Mouse (Mus musculus) heart, adult 18-20 months (tissue): Measurements from ENCODE around the gene Uso1. TPM values are rescaled to one million over a fixed set of nuclear protein-coding genes. Genes with fewer than 3 reads are reported as not detected.
"Not testable (repeated sequence)": the region's sequence is repeated elsewhere in the genome, so short reads cannot be mapped to it uniquely, and the experiment has no call there.

ENCODE experiments used
- DNase-seq, 2 experiments: peaks; one replicate each; pipeline ENCODE4 v3.0.0; 2021 to 2022; ENCODE audit warnings: mixed read lengths in 1 of 2
- total RNA-seq, 2 experiments: library from RNA; stranded (reverse); gene quantifications; 2 replicates each; pipeline ENCODE4 v1.2.3; 2021

Uso1 gene
- total RNA-seq, 2 experiments from 2014 or later: 43.5 to 43.7 TPM

GRCm38 (mm10) chr5:92127141-92127625 lies 10.6 kb upstream of the Uso1 start:
- DNase-seq: peak in 1 of 2 experiments; percentile 44

- DNase-seq: no peak
Observed at GRCm38 (mm10) chr5:92127751-92128150, 10.0 kb upstream of the Uso1 start.

- DNase-seq: peak in 1 of 2 experiments; percentile 22
Observed at GRCm38 (mm10) chr5:92128570-92128969, 9.2 kb upstream of the Uso1 start.

GRCm38 (mm10) chr5:92129321-92129768 lies 8.4 kb upstream of the Uso1 start:
- DNase-seq: no peak

GRCm38 (mm10) chr5:92130040-92130682 lies 7.6 kb upstream of the Uso1 start:
- DNase-seq: no peak

GRCm38 (mm10) chr5:92132127-92132526 lies 5.6 kb upstream of the Uso1 start:
- no peak for DNase-seq

- DNase-seq: not testable (repeated sequence)
Observed at GRCm38 (mm10) chr5:92133006-92133405, 4.7 kb upstream of the Uso1 start.

- no peak for DNase-seq
Observed at GRCm38 (mm10) chr5:92134934-92135333, 2.8 kb upstream of the Uso1 start.

- DNase-seq: no peak
Observed at GRCm38 (mm10) chr5:92136536-92137238, 1.1 kb upstream of the Uso1 start.

- DNase-seq: peak; percentile 54
Observed at GRCm38 (mm10) chr5:92138093-92138621, 419 bp downstream of the Uso1 start.

GRCm38 (mm10) chr5:92139191-92139590 lies 1.5 kb downstream of the Uso1 start:
- no peak for DNase-seq

GRCm38 (mm10) chr5:92141696-92142095 lies 4.0 kb downstream of the Uso1 start:
- DNase-seq: no peak

GRCm38 (mm10) chr5:92142481-92142880 lies 4.7 kb downstream of the Uso1 start:
- DNase-seq: no peak

GRCm38 (mm10) chr5:92143665-92144064 lies 5.9 kb downstream of the Uso1 start:
- no peak for DNase-seq

GRCm38 (mm10) chr5:92144954-92145708 lies 7.4 kb downstream of the Uso1 start:
- DNase-seq: no peak

- DNase-seq: no peak
Observed at GRCm38 (mm10) chr5:92148248-92148647, 10.5 kb downstream of the Uso1 start.

GRCm38 (mm10) chr5:92149330-92149982 lies 11.7 kb downstream of the Uso1 start:
- DNase-seq: no peak

GRCm38 (mm10) chr5:92154861-92155260 lies 17.1 kb downstream of the Uso1 start:
- no peak for DNase-seq

GRCm38 (mm10) chr5:92165976-92166375 lies 28.2 kb downstream of the Uso1 start:
- DNase-seq: no peak

- DNase-seq: no peak
Observed at GRCm38 (mm10) chr5:92183071-92183830, 45.5 kb downstream of the Uso1 start.

GRCm38 (mm10) chr5:92188881-92189483 lies 51.2 kb downstream of the Uso1 start:
- DNase-seq: no peak
